Mouse (Mus musculus) cerebellum, adult 2 months (tissue): Measurements from ENCODE around the gene Hal.

Source experiments
- CTCF ChIP-seq: fragments of 200-500 bp; IDR thresholded peaks from 2 replicates; pipeline ENCODE4 v1.5.1; 2011; ENCODE audit warnings: low read depth, mild to moderate bottlenecking, control low read depth, low read length, moderate library complexity, borderline replicate concordance; ENCODE audit not compliant: insufficient read depth
- POLR2A ChIP-seq: fragments of 200-500 bp; IDR thresholded peaks from 2 replicates; pipeline ENCODE4 v1.6.1; 2011; ENCODE audit warnings: low read length, control low read depth, borderline replicate concordance; ENCODE audit not compliant: insufficient read depth

GRCm38 (mm10) chr10:93547741-93548270 is 59.2 kb downstream of the Hal start:
- TF ChIP-seq POLR2A (no peak), CTCF (no peak)
